Mouse (Mus musculus) midbrain, embryonic 16.5 days (tissue): ENCODE measurements at regions not wholly inside any gene's neighbourhood (a gene's known extent, or its start where the extent isn't known, plus 50 kb on each side); places are given as distances from the start of the nearest gene placed in this dataset.

ENCODE experiments used
- ATAC-seq: fragments of 200-750 bp; cut with Nextera tagmentation; 2 replicates; pipeline ENCODE4 v1.8.0; 2017; ENCODE audit warnings: moderate TSS enrichment
- H3K27ac ChIP-seq: fragments of 300-500 bp; sonication (generic); 2 replicates; pipeline ENCODE4 v1.5.1; 2014; ENCODE audit warnings: mild to moderate bottlenecking, low read length, mixed read lengths
- H3K27me3 ChIP-seq: fragments of 300-500 bp; sonication (generic); 2 replicates; pipeline ENCODE4 v1.6.1; 2014; ENCODE audit warnings: low read depth, low read length, mixed read lengths; ENCODE audit not compliant: control insufficient read depth, insufficient read depth
- H3K36me3 ChIP-seq: fragments of 300-500 bp; sonication (generic); 2 replicates; pipeline ENCODE4 v1.6.1; 2014; ENCODE audit warnings: mild to moderate bottlenecking, low read length, moderate library complexity, mixed read lengths; ENCODE audit not compliant: control insufficient read depth, insufficient read depth
- H3K4me1 ChIP-seq: fragments of 300-500 bp; sonication (generic); 2 replicates; pipeline ENCODE4 v1.6.1; 2014; ENCODE audit warnings: mild to moderate bottlenecking, low read length, mixed read lengths; ENCODE audit not compliant: control insufficient read depth, insufficient read depth
- H3K4me2 ChIP-seq: fragments of 300-500 bp; sonication (generic); 2 replicates; pipeline ENCODE4 v1.6.1; 2014; ENCODE audit warnings: mild to moderate bottlenecking, low read length, mixed read lengths
- H3K4me3 ChIP-seq: fragments of 300-500 bp; sonication (generic); 2 replicates; pipeline ENCODE4 v1.5.1; 2014; ENCODE audit warnings: low read depth, mild to moderate bottlenecking, low read length, moderate library complexity, mixed read lengths
- H3K9ac ChIP-seq: fragments of 300-500 bp; sonication (generic); 2 replicates; pipeline ENCODE4 v1.6.1; 2014; ENCODE audit warnings: low read depth, low read length, mixed read lengths
- H3K9me3 ChIP-seq: fragments of 300-500 bp; sonication (generic); replicated peaks from 2 replicates; pipeline ENCODE4 v1.6.1; 2014; ENCODE audit warnings: mild to moderate bottlenecking, low read length, mixed read lengths; ENCODE audit not compliant: control insufficient read depth, poor library complexity, severe bottlenecking
- WGBS: fragments of 180-500 bp; shearing (Covaris S2); extraction: QIAGEN DNeasy Blood & Tissue Kit; methylation state at CpG from one replicate; pipeline ENCODE4 v1.1.7; 2014; 5-methylcytosine and 5-hydroxymethylcytosine counted together

DNA sequence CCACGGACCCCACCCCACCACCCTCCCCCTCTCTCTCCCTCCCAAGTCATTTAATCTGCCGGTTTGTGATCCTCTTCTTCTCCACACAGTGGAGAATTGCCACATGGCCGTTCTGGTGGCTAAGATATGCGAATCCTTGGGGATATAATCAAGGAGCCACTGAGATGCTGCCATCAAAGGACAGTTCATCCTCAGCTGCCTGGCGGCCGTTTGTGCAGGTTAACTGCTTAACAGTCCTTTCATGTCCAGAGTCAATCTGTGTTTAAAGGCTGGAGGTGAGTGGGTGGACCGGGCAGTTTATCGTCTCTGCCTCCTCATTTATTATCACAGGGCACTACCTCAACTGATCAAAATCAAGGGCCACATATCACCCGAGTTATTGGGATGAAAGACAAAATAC lies 241.6 kb upstream of the Noct start:
- 30% methylated on average over 9 of the region's 9 CpGs for WGBS
- Histone ChIP-seq H3K27me3 (no peaks in the 10 kb centered on the region), H3K27ac (peak overlapping the region; percentile 56; the same call in 1 of the 2 replicates), H3K4me2 (0 out of 2 replicates have a peak overlapping the region, but pooled peaks have one; percentile 18), H3K9ac (no peak overlapping the region; the same call in 1 of the 2 replicates), H3K36me3 (no peaks in the 10 kb centered on the region), H3K9me3 (no peaks in the 10 kb centered on the region), H3K4me3 (no peak overlapping the region), H3K4me1 (peaks cover 20% of the 10 kb centered on the region)
- no peak for ATAC-seq

DNA sequence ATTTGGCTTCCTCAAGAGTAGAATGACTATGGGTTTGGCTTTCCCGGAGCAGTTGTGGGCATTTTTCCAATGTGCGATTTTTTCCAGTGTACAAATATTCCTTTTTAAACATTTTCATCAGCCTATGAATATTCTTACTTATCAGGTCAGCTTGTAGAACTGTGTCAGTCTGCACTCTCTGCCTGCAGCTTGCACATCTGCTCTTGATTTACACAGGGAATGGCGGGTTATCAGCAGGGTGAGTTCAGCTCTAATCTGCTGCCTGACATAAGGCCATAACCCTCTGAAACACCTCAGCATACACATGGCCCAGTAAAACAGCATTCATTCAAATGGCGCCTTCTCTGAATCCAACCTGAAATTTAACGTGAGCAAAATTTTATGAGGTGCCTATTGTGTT lies 241.1 kb upstream of the Noct start:
- 0 out of 2 replicates have a peak, but pooled peaks have one; percentile 10 for ATAC-seq
- H3K9me3 ChIP-seq = no peaks in the 10 kb centered on the region
- no peaks in the 10 kb centered on the region for H3K27me3 ChIP-seq
- H3K4me2 ChIP-seq = no peak overlapping the region
- no peak overlapping the region for H3K4me3 ChIP-seq
- WGBS = 70% methylated on average over 5 of the region's 5 CpGs
- H3K27ac ChIP-seq = peak overlapping the region; percentile 56; the same call in 1 of the 2 replicates
- H3K4me1 ChIP-seq = peaks cover 20% of the 10 kb centered on the region
- H3K9ac ChIP-seq = no peak overlapping the region
- no peaks in the 10 kb centered on the region for H3K36me3 ChIP-seq

DNA sequence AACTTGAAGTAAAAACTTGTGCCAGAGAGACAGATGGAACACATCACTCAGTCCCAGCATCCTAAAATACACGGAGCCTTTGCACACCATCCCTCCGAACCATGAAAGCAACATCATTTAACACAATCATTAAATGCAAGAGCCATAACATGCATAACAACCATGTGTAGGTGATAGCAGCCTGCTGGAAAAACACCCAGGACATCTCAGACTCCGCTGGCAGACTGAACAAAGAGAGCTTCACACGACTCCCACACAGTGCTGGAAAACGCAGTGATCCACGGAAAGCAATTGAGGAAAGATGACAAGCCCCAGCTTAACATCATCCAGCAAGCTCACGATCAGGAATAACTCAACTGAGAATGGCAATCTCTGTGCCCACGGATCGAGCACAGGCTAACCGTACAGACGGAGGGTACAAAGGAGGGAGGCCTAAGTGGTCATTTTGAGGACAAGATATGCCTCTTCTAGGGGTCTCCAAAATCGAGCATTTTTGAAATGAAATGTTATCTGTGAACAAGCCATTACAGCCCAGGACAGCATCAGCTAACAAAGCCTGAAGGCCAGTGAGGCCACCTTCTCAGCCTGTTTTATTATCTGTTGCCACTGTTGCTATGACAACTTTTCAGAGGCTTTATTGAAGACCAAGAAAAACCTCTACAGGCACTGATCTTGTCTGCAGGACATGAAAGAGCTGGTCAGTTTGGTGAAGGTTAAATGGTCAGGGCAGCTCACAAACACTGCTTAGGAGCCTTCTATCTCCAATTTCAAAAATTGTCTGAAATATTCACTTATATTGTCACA lies 240.1 kb upstream of the Noct start:
- ATAC-seq = peak; percentile 54
- 42% methylated on average over 12 of the region's 12 CpGs for WGBS
- H3K27me3 ChIP-seq = no peaks in the 10 kb centered on the region
- no peaks in the 10 kb centered on the region for H3K9me3 ChIP-seq
- no peak overlapping the region for H3K4me3 ChIP-seq
- peak overlapping the region; percentile 48 for H3K27ac ChIP-seq
- H3K9ac ChIP-seq = no peak overlapping the region
- no peak overlapping the region for H3K4me2 ChIP-seq
- H3K36me3 ChIP-seq = no peaks in the 10 kb centered on the region
- H3K4me1 ChIP-seq = peaks cover 20% of the 10 kb centered on the region

DNA sequence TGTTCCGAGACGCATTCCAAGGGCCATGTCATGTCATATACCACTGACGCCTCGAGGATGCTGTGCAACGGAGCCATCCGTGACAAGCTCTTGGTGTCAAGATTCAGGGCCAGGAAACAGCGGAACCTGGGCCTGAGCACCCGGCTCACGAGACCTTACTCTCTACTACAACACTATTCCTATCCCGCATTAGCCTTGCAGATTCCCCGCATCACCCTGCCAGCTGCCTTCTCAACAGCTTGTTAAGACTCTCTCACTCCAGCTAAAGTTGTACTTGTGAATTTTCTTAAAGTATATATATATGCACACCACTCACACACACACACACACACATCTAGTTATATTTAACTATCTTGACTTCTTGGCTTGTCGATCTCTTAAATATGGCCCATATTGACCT lies 236.4 kb upstream of the Noct start:
- H3K4me1 ChIP-seq = peaks cover 17% of the 10 kb centered on the region
- 95% methylated on average over 12 of the region's 12 CpGs for WGBS
- H3K9ac ChIP-seq = no peak overlapping the region
- H3K27me3 ChIP-seq = no peaks in the 10 kb centered on the region
- H3K4me3 ChIP-seq = no peak overlapping the region
- no peaks in the 10 kb centered on the region for H3K9me3 ChIP-seq
- H3K4me2 ChIP-seq = no peak overlapping the region
- no peak overlapping the region for H3K27ac ChIP-seq
- H3K36me3 ChIP-seq = no peaks in the 10 kb centered on the region
- no peak for ATAC-seq

DNA sequence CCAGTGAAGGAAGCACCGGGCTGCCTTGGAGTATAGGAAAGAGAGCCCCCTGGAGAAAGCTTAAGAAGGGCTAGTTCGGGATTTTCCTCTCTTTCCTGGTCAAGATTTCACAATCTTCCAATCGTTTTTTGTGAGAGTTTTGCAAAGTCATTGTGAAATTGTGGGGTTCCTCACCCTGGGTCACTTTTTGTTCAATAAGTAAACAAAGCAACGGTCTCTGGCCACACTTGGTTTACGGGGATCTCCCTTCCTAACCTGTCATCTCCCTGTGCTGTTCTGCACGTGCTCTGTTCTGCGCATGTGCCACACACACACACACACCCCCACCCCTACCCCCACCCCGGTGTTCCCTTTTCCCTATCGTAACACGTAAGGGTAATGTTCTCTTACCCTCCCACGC lies 233.4 kb upstream of the Noct start:
- whole genome bisulfite sequencing = 84% methylated on average over 11 of the region's 11 CpGs

DNA sequence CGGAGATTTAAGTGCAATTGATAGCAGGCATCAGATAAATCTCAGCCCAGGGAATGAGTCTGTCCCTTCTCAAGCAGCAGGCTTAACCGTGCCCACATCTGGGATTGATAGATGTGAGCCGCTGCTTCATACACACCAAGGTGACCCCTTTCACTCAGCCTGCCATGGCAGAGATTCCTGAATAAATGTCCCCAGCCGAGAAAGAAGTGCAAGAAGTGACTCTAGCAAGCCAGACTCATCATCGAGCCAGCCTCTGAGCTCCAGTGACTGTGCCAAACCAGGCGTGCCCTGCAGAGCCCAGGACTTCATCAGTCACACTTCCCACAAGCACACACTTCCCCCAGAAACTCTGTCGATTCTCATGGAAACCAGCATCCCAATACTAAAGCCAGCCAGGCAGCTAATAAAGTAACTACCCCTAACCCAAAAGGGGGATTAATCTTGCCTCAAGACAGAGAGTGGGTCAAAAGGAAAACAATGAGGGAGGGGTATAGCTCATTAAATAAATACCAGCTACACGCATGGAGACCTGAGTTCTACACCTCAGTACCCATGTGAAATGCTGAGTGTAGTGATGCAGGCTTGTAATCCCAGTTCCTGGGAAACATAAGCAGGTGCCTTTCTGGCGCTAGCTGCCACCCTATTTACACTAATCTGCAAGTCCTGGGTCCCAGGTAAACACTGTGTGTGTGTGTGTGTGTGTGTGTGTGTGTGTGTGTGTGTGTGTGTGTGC lies 231.5 kb upstream of the Noct start:
- H3K4me3 ChIP-seq = no peak overlapping the region
- no peaks in the 10 kb centered on the region for H3K9me3 ChIP-seq
- H3K36me3 ChIP-seq = no peaks in the 10 kb centered on the region
- no peak overlapping the region for H3K9ac ChIP-seq
- 44% methylated on average over 9 of the region's 9 CpGs for WGBS
- peak; percentile 70; the same call in 1 of the 2 replicates for ATAC-seq
- peaks cover 4% of the 10 kb centered on the region; the same call in 1 of the 2 replicates for H3K4me1 ChIP-seq
- no peaks in the 10 kb centered on the region for H3K27me3 ChIP-seq
- H3K27ac ChIP-seq = no peak overlapping the region
- no peak overlapping the region for H3K4me2 ChIP-seq

More for the DNA sequence above, 233.4 kb upstream of the Noct start:
- Histone ChIP-seq H3K36me3 (no peaks in the 10 kb centered on the region), H3K4me1 (peaks cover 4% of the 10 kb centered on the region; the same call in 1 of the 2 replicates), H3K4me2 (no peak overlapping the region), H3K9me3 (no peaks in the 10 kb centered on the region), H3K27me3 (no peaks in the 10 kb centered on the region), H3K4me3 (no peak overlapping the region), H3K9ac (no peak overlapping the region), H3K27ac (no peak overlapping the region)
- no peak for ATAC-seq

DNA sequence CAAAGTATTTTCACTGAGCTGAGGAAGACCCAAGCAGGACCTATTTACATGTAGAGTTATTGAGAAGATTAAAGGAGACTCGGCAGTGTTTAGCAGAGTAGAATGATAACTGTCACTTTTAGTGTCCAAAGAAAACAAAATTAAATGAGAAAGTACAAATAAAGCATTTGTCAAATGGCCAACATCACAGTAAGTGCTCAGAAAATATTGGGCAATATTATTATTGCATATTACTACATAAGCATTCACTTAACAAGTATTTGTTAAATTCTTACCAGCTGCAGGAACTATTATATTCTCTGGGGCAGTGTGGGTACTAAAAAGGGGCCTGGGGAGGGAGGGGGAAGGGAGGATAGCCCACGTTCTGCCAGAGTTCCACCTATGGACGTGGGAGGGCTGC lies 224.5 kb upstream of the Noct start:
- WGBS = 80% methylated on average over 3 of the region's 3 CpGs
- Histone ChIP-seq H3K36me3 (no peaks in the 10 kb centered on the region), H3K9ac (no peak overlapping the region), H3K9me3 (no peaks in the 10 kb centered on the region), H3K4me2 (no peak overlapping the region), H3K4me3 (no peak overlapping the region), H3K4me1 (peaks cover 4% of the 10 kb centered on the region; the same call in 1 of the 2 replicates), H3K27ac (no peak overlapping the region), H3K27me3 (no peaks in the 10 kb centered on the region)
- ATAC-seq = no peak

DNA sequence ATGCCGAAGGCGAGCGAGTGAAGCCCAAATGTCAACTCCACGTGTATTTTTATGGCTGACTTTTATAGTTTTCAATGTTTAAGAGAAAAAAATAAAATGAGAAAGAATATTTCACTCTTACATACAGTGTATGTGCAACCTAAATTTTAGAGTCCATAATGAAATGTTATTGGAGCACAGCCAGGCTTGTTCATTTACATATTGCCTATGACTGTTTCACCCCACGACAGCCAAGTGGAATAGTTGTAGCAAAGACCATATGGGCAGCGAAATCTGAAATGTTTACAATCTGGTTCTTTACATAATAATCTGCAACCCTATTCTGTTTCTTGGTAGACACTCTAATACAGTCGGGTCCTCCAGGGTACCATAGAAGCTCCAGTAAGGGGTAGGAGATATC lies 223.3 kb upstream of the Noct start:
- Histone ChIP-seq H3K27ac (no peak overlapping the region), H3K4me3 (no peak overlapping the region), H3K27me3 (no peaks in the 10 kb centered on the region), H3K4me1 (peaks cover 4% of the 10 kb centered on the region; the same call in 1 of the 2 replicates), H3K4me2 (no peak overlapping the region), H3K9ac (no peak overlapping the region), H3K36me3 (no peaks in the 10 kb centered on the region), H3K9me3 (no peaks in the 10 kb centered on the region)
- ATAC-seq = no peak
- 92% methylated on average over 7 of the region's 7 CpGs for WGBS

DNA sequence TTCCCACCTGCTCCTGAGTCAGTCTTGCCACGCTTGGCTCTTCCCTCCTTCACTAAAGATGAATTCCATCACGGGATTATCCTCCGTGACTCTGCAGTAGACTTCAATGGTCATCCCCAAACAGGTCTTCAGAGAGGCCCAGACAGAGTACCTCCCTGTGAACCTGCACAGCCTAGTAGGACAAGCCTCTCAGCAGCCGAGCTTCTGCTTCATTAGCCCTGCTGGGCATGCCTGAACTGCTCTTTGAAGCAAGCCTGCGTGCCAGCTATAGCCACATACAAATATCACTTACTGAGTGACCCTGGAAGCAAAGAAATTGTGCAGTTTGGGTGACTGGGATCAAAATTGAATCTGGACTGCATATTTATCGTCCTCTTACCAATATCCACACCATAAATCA lies 221.6 kb upstream of the Noct start:
- 35% methylated on average over 6 of the region's 6 CpGs for WGBS
- Histone ChIP-seq H3K4me2 (no peak overlapping the region), H3K27me3 (no peaks in the 10 kb centered on the region), H3K9ac (no peak overlapping the region), H3K9me3 (no peaks in the 10 kb centered on the region), H3K27ac (peak overlapping the region; percentile 26), H3K4me3 (no peak overlapping the region), H3K36me3 (no peaks in the 10 kb centered on the region), H3K4me1 (peaks cover 4% of the 10 kb centered on the region; the same call in 1 of the 2 replicates)
- ATAC-seq = no peak; the same call in 1 of the 2 replicates
